Mouse (Mus musculus) liver, adult 2 months (tissue): ENCODE data around the gene Kcnk13.

ENCODE experiments used
- CTCF ChIP-seq: fragments of 200-500 bp; IDR thresholded peaks from 2 replicates; pipeline ENCODE4 v1.5.1; 2011; ENCODE audit warnings: low read depth, low read length, control low read depth
- POLR2A ChIP-seq: fragments of 200-500 bp; IDR thresholded peaks from 2 replicates; pipeline ENCODE4 v1.6.1; 2011; ENCODE audit warnings: low read length, control low read depth; ENCODE audit not compliant: insufficient read depth; ENCODE audit errors: extremely low read depth

DNA sequence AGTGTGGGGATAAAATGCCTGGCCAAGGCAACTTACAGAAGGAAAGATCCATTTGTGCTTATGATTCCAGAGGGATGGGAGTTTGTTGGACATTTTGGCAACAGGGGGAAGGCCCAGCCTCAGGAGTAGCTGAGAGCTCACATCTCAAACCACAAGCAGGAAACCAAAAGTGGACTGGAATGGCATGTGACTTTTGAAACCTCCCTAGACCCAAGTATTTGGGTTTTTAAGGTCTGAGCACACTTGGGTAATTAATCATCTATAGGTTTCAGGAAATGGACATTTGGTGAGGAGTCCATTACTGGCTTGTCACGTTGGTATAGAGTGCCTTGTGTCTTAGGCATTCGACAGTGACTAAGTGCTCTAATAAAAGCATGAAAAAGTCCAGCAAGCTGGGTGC is 42.4 kb downstream of the Kcnk13 start:
- TF ChIP-seq POLR2A (no peak), CTCF (no peak)
